Mouse (Mus musculus) cortical plate, adult 2 months (tissue): ENCODE data around the gene Magi1.
A peak's percentile ranks its signal among the peaks of the same experiment; 100 is the strongest.

Experiments
- CTCF ChIP-seq: fragments of 200-500 bp; IDR thresholded peaks from 2 replicates; pipeline ENCODE4 v1.5.1; 2011; ENCODE audit warnings: mild to moderate bottlenecking, control low read depth, low read length; ENCODE audit not compliant: insufficient read depth; ENCODE audit errors: extremely low read depth
- POLR2A ChIP-seq: fragments of 200-500 bp; IDR thresholded peaks from 2 replicates; pipeline ENCODE4 v1.6.1; 2011; ENCODE audit warnings: mild to moderate bottlenecking, low read length, control low read depth; ENCODE audit not compliant: insufficient read depth; ENCODE audit errors: extremely low read depth

GRCm38 (mm10) chr6:93726829-93727455, 556.8 kb downstream of the Magi1 start:
- TF ChIP-seq CTCF (peak; percentile 63), POLR2A (no peak)
